Mouse (Mus musculus): ENCODE results near the gene Mex3a. TPM values are rescaled to one million over a fixed set of nuclear protein-coding genes. Genes with fewer than 3 reads are reported as not detected.

Mex3a gene
- total RNA-seq, 2 experiments from 2014 or later, result 1.7 to 3.9 TPM

GRCm38 (mm10) chr3:88542486-88542885 is 10.3 kb downstream of the Mex3a start:
- ATAC-seq (replicated peaks; ENCODE audit: poor library complexity), result no peak

- no peak for ATAC-seq (replicated peaks; ENCODE audit: poor library complexity)
Measured at GRCm38 (mm10) chr3:88543174-88543573, 11.0 kb downstream of the Mex3a start.

DNA sequence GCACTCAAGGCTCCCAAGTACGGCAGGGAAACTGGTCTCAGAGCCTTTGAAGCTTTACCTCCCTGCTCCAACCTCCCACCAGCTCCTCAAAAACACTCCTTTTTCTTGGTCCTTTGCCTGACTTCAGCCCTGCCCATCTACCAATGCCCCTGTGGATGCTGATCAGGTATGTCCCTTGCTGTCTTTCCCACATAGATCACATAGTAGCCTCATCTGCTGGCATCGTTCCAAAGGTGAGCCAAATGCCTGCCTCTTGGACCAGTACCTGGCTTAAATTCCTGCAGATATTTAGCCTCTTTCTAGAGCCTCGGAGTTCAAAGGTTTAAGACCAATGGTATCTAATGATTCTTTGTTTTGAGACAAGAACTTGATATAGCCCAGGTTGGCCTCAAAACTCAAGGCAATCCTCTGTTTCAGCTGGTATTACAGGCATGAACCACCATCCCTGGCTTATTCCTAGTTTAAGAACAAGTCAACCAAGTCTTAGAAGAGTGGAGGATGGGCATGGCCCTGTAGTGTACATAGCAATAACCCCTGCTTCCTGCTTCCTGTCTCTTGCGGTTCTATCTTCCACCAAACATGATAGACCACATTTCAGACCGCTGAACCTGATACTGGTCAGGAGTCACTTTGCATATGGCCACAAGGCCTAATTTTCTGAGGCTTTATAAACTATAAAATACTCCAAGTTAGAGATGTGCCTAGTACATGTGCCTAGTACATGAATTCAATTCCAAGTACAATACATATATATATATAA is 11.6 kb downstream of the Mex3a start:
- 0 out of 2 replicates have a peak, but pooled peaks have one; percentile 32 for ATAC-seq (replicated peaks; ENCODE audit: poor library complexity)

- ATAC-seq (replicated peaks; ENCODE audit: poor library complexity), result peak; percentile 63
Measured at GRCm38 (mm10) chr3:88544514-88544913, 12.3 kb downstream of the Mex3a start.

GRCm38 (mm10) chr3:88544955-88545591 is 12.9 kb downstream of the Mex3a start:
- ATAC-seq (replicated peaks; ENCODE audit: poor library complexity), result peak; percentile 44

GRCm38 (mm10) chr3:88546674-88547418 is 14.7 kb downstream of the Mex3a start:
- ATAC-seq (replicated peaks; ENCODE audit: poor library complexity), result no peak; the same call in 1 of the 2 replicates

- ATAC-seq (replicated peaks; ENCODE audit: poor library complexity), result no peak
Measured at GRCm38 (mm10) chr3:88548180-88548917, 16.2 kb downstream of the Mex3a start, which contains the start of gene Rab25. Gene Rab25 (minus strand): TSS chr3:88548300.

DNA sequence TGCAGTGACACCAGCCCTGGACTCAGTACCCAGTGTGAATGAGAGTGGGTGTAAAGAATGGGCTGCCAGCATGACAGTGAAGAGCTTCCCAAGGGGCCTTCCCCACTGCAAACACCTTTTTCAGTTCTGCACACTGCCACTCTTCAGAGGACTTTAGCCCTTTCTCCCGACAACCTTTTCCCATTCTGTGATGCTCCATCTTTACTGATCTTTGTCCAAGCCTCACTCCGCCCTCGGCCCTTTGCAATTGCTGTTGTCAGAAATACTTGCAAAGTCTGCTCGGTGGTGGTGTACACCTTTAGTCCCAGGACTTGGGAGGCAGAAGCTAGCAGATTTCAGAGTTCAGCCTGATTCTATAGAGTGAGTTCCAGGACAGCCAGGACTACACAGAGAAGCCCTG is 19.4 kb downstream of the Mex3a start:
- ATAC-seq (replicated peaks; ENCODE audit: poor library complexity), result no peak

- ATAC-seq (replicated peaks; ENCODE audit: poor library complexity), result no peak
Measured at GRCm38 (mm10) chr3:88552082-88552645, 20.0 kb downstream of the Mex3a start.

- ATAC-seq (replicated peaks; ENCODE audit: poor library complexity), result peak; percentile 83
Measured at GRCm38 (mm10) chr3:88552676-88553524, 20.7 kb downstream of the Mex3a start, which contains the start of gene Lamtor2. Gene Lamtor2 (minus strand): TSS chr3:88553074.

DNA sequence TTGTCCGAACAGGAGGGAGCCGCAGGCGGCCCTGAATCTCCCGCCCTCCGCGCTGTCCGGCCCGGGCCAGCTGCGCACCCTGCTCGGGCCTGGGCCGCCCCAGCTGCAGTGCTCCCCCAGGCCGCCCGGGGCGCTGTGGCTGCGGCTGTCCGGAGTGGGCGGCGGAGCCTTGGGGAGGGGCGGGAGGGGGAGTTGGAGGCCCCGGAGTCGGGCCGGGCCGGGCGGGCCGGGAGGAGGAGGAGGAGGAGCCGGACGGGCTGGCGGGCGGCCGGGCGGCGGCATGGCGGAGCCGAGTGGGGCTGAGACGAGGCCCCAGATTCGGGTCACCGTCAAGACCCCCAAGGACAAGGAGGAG is 21.3 kb downstream of the Mex3a start, which contains the start of gene Ubqln4:
TSS of gene Ubqln4 (plus strand) at position 234 of the 355 bp plus-strand sequence.
- peak; percentile 63 for ATAC-seq (replicated peaks; ENCODE audit: poor library complexity)

DNA sequence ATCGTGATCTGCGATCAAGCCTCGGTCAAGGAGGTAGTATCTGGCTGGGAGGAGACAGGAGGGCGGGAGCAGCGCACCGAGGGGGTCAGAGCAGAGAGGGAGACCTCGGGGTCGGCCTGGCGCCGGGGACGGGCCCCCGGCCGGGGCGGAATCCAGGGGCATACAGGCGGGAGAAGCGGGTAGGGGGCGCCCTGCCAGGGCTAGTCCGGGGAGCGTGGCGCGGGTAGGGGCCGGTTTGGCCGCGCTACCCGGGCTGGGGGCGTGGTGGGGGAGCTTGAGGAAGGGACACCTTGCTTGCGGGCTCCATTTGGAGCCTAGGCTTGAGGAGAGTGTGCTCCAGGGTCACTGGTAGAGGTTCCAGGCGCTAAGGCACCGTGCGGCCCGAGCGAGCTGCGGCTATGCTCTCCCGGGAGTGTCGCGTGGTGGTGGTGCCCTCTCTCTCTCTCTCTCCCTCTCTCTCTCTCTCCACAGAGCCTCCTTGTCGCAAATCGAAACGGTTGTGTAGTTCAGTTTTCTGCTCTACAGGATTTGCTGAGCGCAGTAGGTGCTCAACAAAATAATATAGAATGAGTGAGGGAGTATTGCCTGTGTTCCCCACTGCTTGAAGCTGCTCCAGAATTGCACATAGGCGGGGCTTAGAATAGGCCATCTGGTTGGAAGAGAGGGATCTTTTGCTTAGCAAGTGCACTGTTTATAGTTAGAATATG is 21.8 kb downstream of the Mex3a start:
- ATAC-seq (replicated peaks; ENCODE audit: poor library complexity), result peak; percentile 26

GRCm38 (mm10) chr3:88555069-88555605 is 22.9 kb downstream of the Mex3a start:
- no peak for ATAC-seq (replicated peaks; ENCODE audit: poor library complexity)

DNA sequence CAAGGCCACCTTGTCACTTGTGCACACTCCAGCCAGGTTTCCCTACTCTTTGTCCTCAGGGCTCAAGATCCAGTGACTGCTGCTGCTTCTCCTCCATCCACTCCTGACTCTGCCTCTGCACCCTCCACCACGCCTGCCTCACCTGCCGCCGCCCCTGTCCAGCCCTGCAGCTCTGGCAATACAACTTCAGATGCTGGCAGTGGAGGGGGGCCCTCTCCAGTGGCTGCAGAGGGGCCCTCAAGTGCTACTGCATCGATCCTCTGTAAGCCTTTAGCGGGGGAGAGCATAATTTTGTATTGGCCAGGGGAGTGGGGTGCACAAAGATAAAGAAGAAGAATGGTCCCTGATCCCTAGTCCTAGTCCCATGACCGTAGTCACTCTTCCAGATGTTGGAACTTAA is 23.5 kb downstream of the Mex3a start:
- ATAC-seq (replicated peaks; ENCODE audit: poor library complexity), result no peak

DNA sequence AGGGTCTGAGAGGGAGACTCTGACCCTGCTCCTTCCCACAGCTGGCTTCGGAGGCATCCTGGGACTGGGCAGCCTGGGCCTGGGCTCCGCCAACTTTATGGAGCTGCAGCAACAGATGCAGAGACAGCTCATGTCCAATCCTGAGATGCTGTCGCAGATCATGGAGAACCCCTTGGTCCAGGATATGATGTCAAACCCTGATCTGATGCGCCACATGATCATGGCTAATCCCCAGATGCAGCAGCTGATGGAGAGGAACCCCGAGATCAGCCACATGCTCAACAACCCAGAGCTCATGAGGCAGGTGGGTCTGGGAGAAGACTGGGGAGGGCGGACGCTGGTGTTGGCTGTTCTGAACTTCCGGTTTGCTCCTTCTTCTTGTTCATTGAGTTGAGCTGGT is 24.4 kb downstream of the Mex3a start:
- no peak for ATAC-seq (replicated peaks; ENCODE audit: poor library complexity)

DNA sequence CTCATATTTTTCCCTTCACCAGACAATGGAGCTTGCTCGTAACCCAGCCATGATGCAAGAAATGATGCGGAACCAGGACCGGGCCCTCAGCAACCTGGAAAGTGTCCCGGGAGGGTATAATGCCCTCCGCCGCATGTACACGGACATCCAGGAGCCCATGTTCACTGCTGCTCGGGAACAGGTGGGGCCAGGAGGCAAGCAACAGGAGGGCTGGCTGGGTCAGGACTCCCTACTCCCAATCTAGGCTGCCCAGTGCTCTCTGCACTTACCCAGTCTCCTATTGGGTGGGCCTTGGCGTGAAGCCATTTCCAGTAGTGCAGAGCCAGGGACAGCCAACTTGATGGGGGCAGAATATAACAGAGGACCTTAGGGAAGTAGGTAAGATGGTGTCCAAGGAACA is 27.4 kb downstream of the Mex3a start:
- ATAC-seq (replicated peaks; ENCODE audit: poor library complexity), result no peak

- no peak; the same call in 1 of the 2 replicates for ATAC-seq (replicated peaks; ENCODE audit: poor library complexity)
Measured at GRCm38 (mm10) chr3:88561989-88562388, 29.8 kb downstream of the Mex3a start.

DNA sequence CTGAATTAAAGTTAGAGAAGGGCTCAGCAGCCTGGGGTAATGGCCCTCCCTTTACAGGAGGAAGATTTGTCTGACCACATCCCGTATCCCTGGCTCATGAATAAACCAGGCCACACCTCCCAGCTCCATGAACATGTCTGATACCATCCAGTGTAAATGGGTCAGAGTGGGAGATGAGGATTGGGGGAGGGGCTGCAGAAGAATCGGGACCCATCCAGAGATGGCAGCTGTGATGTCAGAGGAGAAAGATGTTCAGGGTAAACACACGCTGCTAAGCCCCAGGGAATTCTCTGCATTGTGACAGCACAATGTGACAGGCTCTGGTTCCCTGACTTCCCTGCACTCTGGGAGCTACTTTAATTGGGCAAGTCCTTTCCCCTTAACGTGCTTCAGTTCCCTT is 31.2 kb downstream of the Mex3a start:
- no peak for ATAC-seq (replicated peaks; ENCODE audit: poor library complexity)

GRCm38 (mm10) chr3:88563966-88564365 is 31.8 kb downstream of the Mex3a start:
- no peak for ATAC-seq (replicated peaks; ENCODE audit: poor library complexity)

Measured in megakaryocyte progenitor cell, adult 5-6 weeks (primary cell).